Mouse (Mus musculus): ENCODE results near the gene Sorl1.

Gene Sorl1

GRCm38 (mm10) chr9:42121631-42122354, 2.3 kb downstream of the Sorl1 start:
- DNase-seq = no peak

GRCm38 (mm10) chr9:42116418-42117056, 7.6 kb downstream of the Sorl1 start:
- DNase-seq = no peak

- no peak for DNase-seq
Observed at GRCm38 (mm10) chr9:42115078-42115477, 9.0 kb downstream of the Sorl1 start.

- no peak for DNase-seq
Observed at GRCm38 (mm10) chr9:42113316-42113715, 10.8 kb downstream of the Sorl1 start.

GRCm38 (mm10) chr9:42112691-42113090, 11.4 kb downstream of the Sorl1 start:
- no peak for DNase-seq

- DNase-seq = no peak
Observed at GRCm38 (mm10) chr9:42111256-42111655, 12.8 kb downstream of the Sorl1 start.

- DNase-seq = peak; percentile 75
Observed at GRCm38 (mm10) chr9:42109837-42110451, 14.2 kb downstream of the Sorl1 start.

- no peak for DNase-seq
Observed at GRCm38 (mm10) chr9:42109131-42109530, 15.0 kb downstream of the Sorl1 start.

GRCm38 (mm10) chr9:42108369-42108951, 15.6 kb downstream of the Sorl1 start:
- peak; percentile 85 for DNase-seq

- DNase-seq = no peak
Observed at GRCm38 (mm10) chr9:42107062-42107461, 17.0 kb downstream of the Sorl1 start.

GRCm38 (mm10) chr9:42106305-42106704, 17.8 kb downstream of the Sorl1 start:
- no peak for DNase-seq

GRCm38 (mm10) chr9:42103546-42103945, 20.6 kb downstream of the Sorl1 start:
- no peak for DNase-seq

- DNase-seq = no peak
Observed at GRCm38 (mm10) chr9:42102013-42102412, 22.1 kb downstream of the Sorl1 start.

- DNase-seq = no peak
Observed at GRCm38 (mm10) chr9:42101266-42101665, 22.8 kb downstream of the Sorl1 start.

- DNase-seq = no peak
Observed at GRCm38 (mm10) chr9:42100618-42101210, 23.4 kb downstream of the Sorl1 start.

- no peak for DNase-seq
Observed at GRCm38 (mm10) chr9:42098474-42099121, 25.5 kb downstream of the Sorl1 start.

- no peak for DNase-seq
Observed at GRCm38 (mm10) chr9:42097731-42098473, 26.2 kb downstream of the Sorl1 start.

- no peak for DNase-seq
Observed at GRCm38 (mm10) chr9:42097006-42097730, 26.9 kb downstream of the Sorl1 start.

GRCm38 (mm10) chr9:42094752-42095151, 29.3 kb downstream of the Sorl1 start:
- DNase-seq = no peak

GRCm38 (mm10) chr9:42094028-42094551, 30.0 kb downstream of the Sorl1 start:
- DNase-seq = peak; percentile 79

- no peak for DNase-seq
Observed at GRCm38 (mm10) chr9:42092749-42093148, 31.3 kb downstream of the Sorl1 start.

All from right cerebral cortex, adult 18-20 months (tissue).